Mouse (Mus musculus): ENCODE results near the gene Efs.

GRCm38 (mm10) chr14:54948781-54949180 lies 22.9 kb upstream of the Efs start:
- TF ChIP-seq GATA1 (IDR thresholded peaks at IDR 0.05; ENCODE audit: borderline replicate concordance, low read length) (no peak), FLI1 (IDR thresholded peaks at IDR 0.05; ENCODE audit: low read length) (no peak)
